Mouse (Mus musculus) midbrain, embryonic 11.5 days (tissue): ENCODE measurements around the gene Vmn2r101. TPM values are rescaled to one million over a fixed set of nuclear protein-coding genes. Genes with fewer than 3 reads are reported as not detected.

Experiments
- ATAC-seq: fragments of 200-750 bp; cut with Nextera tagmentation; 2 replicates; pipeline ENCODE4 v1.8.0; 2017; ENCODE audit warnings: moderate TSS enrichment, moderate library complexity; ENCODE audit not compliant: low FRiP score
- DNase-seq: peaks from one replicate; pipeline ENCODE4 v3.0.0; 2015; ENCODE audit warnings: low spot score; ENCODE audit errors: missing footprints
- H3K27ac ChIP-seq: fragments of 300-500 bp; sonication (generic); 2 replicates; pipeline ENCODE4 v1.5.1; 2014; ENCODE audit warnings: low read depth, low read length
- H3K27me3 ChIP-seq: fragments of 300-500 bp; sonication (generic); 2 replicates; pipeline ENCODE4 v1.6.1; 2014; ENCODE audit warnings: mild to moderate bottlenecking, low read length, moderate library complexity, mixed read lengths; ENCODE audit not compliant: control insufficient read depth, insufficient read depth
- H3K36me3 ChIP-seq: fragments of 300-500 bp; sonication (generic); 2 replicates; pipeline ENCODE4 v1.6.1; 2014; ENCODE audit warnings: mild to moderate bottlenecking, low read length, moderate library complexity, mixed read lengths; ENCODE audit not compliant: control insufficient read depth, insufficient read depth
- H3K4me1 ChIP-seq: fragments of 300-500 bp; sonication (generic); 2 replicates; pipeline ENCODE4 v1.6.1; 2014; ENCODE audit warnings: low read length; ENCODE audit not compliant: control insufficient read depth, insufficient read depth
- H3K4me2 ChIP-seq: fragments of 300-500 bp; sonication (generic); 2 replicates; pipeline ENCODE4 v1.6.1; 2014; ENCODE audit warnings: mild to moderate bottlenecking, moderate library complexity
- H3K4me3 ChIP-seq: fragments of 300-500 bp; sonication (generic); 2 replicates; pipeline ENCODE4 v1.5.1; 2014; ENCODE audit warnings: low read depth, low read length
- H3K9ac ChIP-seq: fragments of 300-500 bp; sonication (generic); 2 replicates; pipeline ENCODE4 v1.6.1; 2014; ENCODE audit warnings: low read length
- H3K9me3 ChIP-seq: fragments of 300-500 bp; sonication (generic); 2 replicates; pipeline ENCODE4 v1.6.1; 2016; ENCODE audit warnings: low read length; ENCODE audit not compliant: control insufficient read depth
- WGBS: fragments of 180-500 bp; shearing (Covaris S2); extraction: QIAGEN DNeasy Blood & Tissue Kit; methylation state at CpG from one replicate; pipeline ENCODE4 v1.1.7; 2014; 5-methylcytosine and 5-hydroxymethylcytosine counted together
- polyA plus RNA-seq: library from polyadenylated mRNA; unstranded; fragments of >200 nt; fragmentation: Nextera tagmentation; extraction: Ambion mirVana; gene quantifications from 2 replicates; pipeline ENCODE4 v1.2.1, GENCODE M21; 2014

Vmn2r101 gene
- polyA plus RNA-seq: not detected in 2 replicates

DNA sequence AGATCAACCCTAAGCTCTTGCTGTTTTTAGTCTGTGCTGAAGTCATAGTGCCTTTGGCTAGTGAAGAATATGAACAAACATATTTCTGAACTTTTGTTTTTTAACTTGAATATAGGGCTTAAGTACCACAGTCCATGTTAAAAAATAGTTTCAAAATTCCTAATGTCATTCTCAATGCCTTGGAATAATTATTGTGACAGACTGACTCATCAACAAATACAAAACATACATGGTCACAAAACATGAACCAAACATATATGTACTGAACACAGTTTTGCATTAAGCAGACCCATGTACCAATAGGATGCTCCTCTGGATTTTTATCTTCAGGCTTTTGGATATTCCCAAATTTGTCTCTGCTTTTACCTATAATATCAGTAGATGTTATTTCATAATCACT lies at the start of gene Vmn2r101:
Vmn2r101 (plus strand) TSS at position 301 of the 400 bp plus-strand sequence.
- no peak within 1 kb of the TSS for H3K4me3 ChIP-seq
- ATAC-seq (no peak), DNase-seq (no peak)

GRCm38 (mm10) chr17:19629328-19629727 lies 52.3 kb downstream of the Vmn2r101 start:
- WGBS: 92% methylated on average over 1 of the region's 1 CpGs
- Histone ChIP-seq H3K9ac (no peak overlapping the region), H3K27me3 (no peaks in the 10 kb centered on the region), H3K27ac (no peak overlapping the region), H3K4me2 (no peak overlapping the region), H3K4me1 (no peaks in the 10 kb centered on the region), H3K9me3 (peaks cover 13% of the 10 kb centered on the region; the same call in 1 of the 2 replicates), H3K4me3 (no peak overlapping the region), H3K36me3 (no peaks in the 10 kb centered on the region)
- no peak for ATAC-seq
- DNase-seq: no peak

More for the DNA sequence above, at the start of gene Vmn2r101:
- no peak within 1 kb of the TSS for H3K27ac ChIP-seq
- no peak within 1 kb of the TSS for H3K4me2 ChIP-seq
- no peaks in the 10 kb centered on the region for H3K4me1 ChIP-seq
- H3K27me3 ChIP-seq: no peaks in the 10 kb centered on the region
- H3K9me3 ChIP-seq: peaks cover 2% of the 10 kb centered on the region; the same call in 1 of the 2 replicates
- H3K9ac ChIP-seq: no peak within 1 kb of the TSS
- no peaks in the 10 kb centered on the region for H3K36me3 ChIP-seq

- WGBS: 72% methylated on average over 3 of the region's 3 CpGs
- no peaks in the 10 kb centered on the region for H3K36me3 ChIP-seq
- H3K27me3 ChIP-seq: no peaks in the 10 kb centered on the region
- no peak overlapping the region for H3K9ac ChIP-seq
- DNase-seq (no peak), ATAC-seq (no peak)
- no peak overlapping the region for H3K27ac ChIP-seq
- H3K4me3 ChIP-seq: no peak overlapping the region
- no peaks in the 10 kb centered on the region for H3K9me3 ChIP-seq
- no peak overlapping the region for H3K4me2 ChIP-seq
- no peaks in the 10 kb centered on the region for H3K4me1 ChIP-seq
Observed at GRCm38 (mm10) chr17:19658447-19658846, 81.4 kb downstream of the Vmn2r101 start.

DNA sequence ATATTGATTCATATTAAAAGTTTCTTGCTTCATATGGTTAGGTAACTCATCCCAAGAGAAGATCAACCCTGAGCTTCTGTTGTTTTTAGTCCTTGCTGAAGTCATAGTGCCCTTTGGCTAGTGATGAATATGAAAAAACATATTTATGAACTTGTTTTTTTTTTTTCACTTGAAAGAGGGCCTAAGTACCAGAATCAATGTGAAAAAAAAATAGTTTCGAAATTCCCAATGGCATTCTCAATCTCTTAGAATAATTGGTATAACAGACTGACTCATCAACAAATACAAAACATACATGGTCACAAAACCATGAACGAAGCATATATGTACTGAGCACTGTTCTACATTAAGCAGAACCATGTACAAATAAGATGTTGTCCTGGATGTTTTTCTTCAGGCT lies 83.0 kb downstream of the Vmn2r101 start, which contains the start of gene Vmn2r102:
Vmn2r102 (plus strand) TSS at position 301 of the 400 bp plus-strand sequence.
- Histone ChIP-seq H3K27me3 (no peaks in the 10 kb centered on the region), H3K36me3 (no peaks in the 10 kb centered on the region), H3K4me2 (no peak within 1 kb of the TSS), H3K9me3 (no peaks in the 10 kb centered on the region), H3K27ac (no peak within 1 kb of the TSS), H3K4me3 (no peak within 1 kb of the TSS), H3K4me1 (no peaks in the 10 kb centered on the region), H3K9ac (no peak within 1 kb of the TSS)
- ATAC-seq (no peak), DNase-seq (no peak)
- WGBS: 75% methylated on average over 2 of the region's 2 CpGs

Other genes with a start within 250 kb of the Vmn2r101 start
- not detected in 2 replicates for gene Vmn2r99, start 215.3 kb upstream of the Vmn2r101 start, polyA plus RNA-seq
- not detected in 2 replicates for gene Vmn2r100, start 72.5 kb upstream of the Vmn2r101 start, polyA plus RNA-seq
- not detected in 2 replicates for gene Vmn2r102, start 83.1 kb downstream of the Vmn2r101 start, polyA plus RNA-seq
- gene Vmn2r103, start 196.1 kb downstream of the Vmn2r101 start, polyA plus RNA-seq: not detected in 2 replicates